Mouse (Mus musculus): Measurements from ENCODE around the gene Coro7.
"Not testable (repeated sequence)": the region's sequence is repeated elsewhere in the genome, so short reads cannot be mapped to it uniquely, and the experiment has no call there.

Coro7 gene

GRCm38 (mm10) chr16:4592909-4593875, 86.4 kb downstream of the Coro7 start:
- peak; percentile 83 for DNase-seq

- no peak for DNase-seq
These were observed 89.3 kb downstream of the Coro7 start for GRCm38 (mm10) chr16:4590236-4590635.

GRCm38 (mm10) chr16:4587516-4588210, 91.9 kb downstream of the Coro7 start:
- peak; percentile 55 for DNase-seq

- DNase-seq, result peak; percentile 99
These were observed 93.0 kb downstream of the Coro7 start for GRCm38 (mm10) chr16:4586531-4587123.

GRCm38 (mm10) chr16:4585642-4586530, 93.7 kb downstream of the Coro7 start:
- DNase-seq, result no peak

- DNase-seq, result no peak
These were observed 95.1 kb downstream of the Coro7 start for GRCm38 (mm10) chr16:4584438-4584837.

- no peak for DNase-seq
These were observed 95.8 kb downstream of the Coro7 start for GRCm38 (mm10) chr16:4583807-4584206.

GRCm38 (mm10) chr16:4581179-4581578, 98.4 kb downstream of the Coro7 start:
- not testable (repeated sequence) for DNase-seq

GRCm38 (mm10) chr16:4578630-4579029, 100.9 kb downstream of the Coro7 start:
- DNase-seq, result no peak

GRCm38 (mm10) chr16:4576873-4577272, 102.7 kb downstream of the Coro7 start:
- DNase-seq, result peak; percentile 24
